Mouse (Mus musculus): ENCODE measurements at regions not wholly inside any gene's neighbourhood (a gene's known extent, or its start where the extent isn't known, plus 50 kb on each side); places are given as distances from the start of the nearest gene placed in this dataset.
A peak's percentile ranks its signal among the peaks of the same experiment; 100 is the strongest.

GRCm38 (mm10) chr3:19904446-19905275 lies 52.2 kb upstream of the Cp start:
- TF ChIP-seq CTCF (IDR thresholded peaks at IDR 0.05; ENCODE audit: extremely low read depth, insufficient read depth, low read length) = peak; percentile 74
- TF ChIP-seq POLR2A (IDR thresholded peaks at IDR 0.05; ENCODE audit: extremely low read depth, insufficient read depth, low read length) = no peak
